Mouse (Mus musculus) hindbrain, embryonic 13.5 days (tissue): ENCODE data around the gene Nudt21. TPM values are rescaled to one million over a fixed set of nuclear protein-coding genes. Genes with fewer than 3 reads are reported as not detected.

Experiments used
- ATAC-seq: fragments of 200-750 bp; cut with Nextera tagmentation; 2 replicates; pipeline ENCODE4 v1.8.0; 2017; ENCODE audit warnings: moderate TSS enrichment; ENCODE audit not compliant: low FRiP score
- H3K27ac ChIP-seq: fragments of 300-500 bp; sonication (generic); 2 replicates; pipeline ENCODE4 v1.5.1; 2015; ENCODE audit warnings: inconsistent platforms, mild to moderate bottlenecking, moderate library complexity
- H3K27me3 ChIP-seq: fragments of 300-500 bp; sonication (generic); 2 replicates; pipeline ENCODE4 v1.6.1; 2015; ENCODE audit warnings: mild to moderate bottlenecking, inconsistent platforms
- H3K36me3 ChIP-seq: fragments of 300-500 bp; sonication (generic); 2 replicates; pipeline ENCODE4 v1.6.1; 2015; ENCODE audit warnings: mild to moderate bottlenecking, inconsistent platforms
- H3K4me1 ChIP-seq: fragments of 300-500 bp; sonication (generic); replicated peaks from 2 replicates; pipeline ENCODE4 v1.6.1; 2015; ENCODE audit warnings: inconsistent platforms
- H3K4me2 ChIP-seq: fragments of 300-500 bp; sonication (generic); 2 replicates; pipeline ENCODE4 v1.6.1; 2015; ENCODE audit warnings: inconsistent platforms, mild to moderate bottlenecking, moderate library complexity
- H3K4me3 ChIP-seq: fragments of 300-500 bp; sonication (generic); 2 replicates; pipeline ENCODE4 v1.5.1; 2015; ENCODE audit warnings: mild to moderate bottlenecking, inconsistent platforms
- H3K9ac ChIP-seq: fragments of 300-500 bp; sonication (generic); 2 replicates; pipeline ENCODE4 v1.6.1; 2015; ENCODE audit warnings: mild to moderate bottlenecking, inconsistent platforms
- H3K9me3 ChIP-seq: fragments of 300-500 bp; sonication (generic); 2 replicates; pipeline ENCODE4 v1.6.1; 2016; ENCODE audit warnings: inconsistent platforms
- WGBS: fragments of 180-500 bp; shearing (Covaris S2); methylation state at CpG from one replicate; pipeline ENCODE4 v1.1.7; 2015; 5-methylcytosine and 5-hydroxymethylcytosine counted together
- polyA plus RNA-seq: library from polyadenylated mRNA; unstranded; fragments of >200 nt; fragmentation: Nextera tagmentation; extraction: Ambion mirVana; gene quantifications from 2 replicates; pipeline ENCODE4 v1.2.1, GENCODE M21; 2015

Nudt21 gene
- polyA plus RNA-seq, 1 experiment from 2014 or later: 112 TPM

DNA sequence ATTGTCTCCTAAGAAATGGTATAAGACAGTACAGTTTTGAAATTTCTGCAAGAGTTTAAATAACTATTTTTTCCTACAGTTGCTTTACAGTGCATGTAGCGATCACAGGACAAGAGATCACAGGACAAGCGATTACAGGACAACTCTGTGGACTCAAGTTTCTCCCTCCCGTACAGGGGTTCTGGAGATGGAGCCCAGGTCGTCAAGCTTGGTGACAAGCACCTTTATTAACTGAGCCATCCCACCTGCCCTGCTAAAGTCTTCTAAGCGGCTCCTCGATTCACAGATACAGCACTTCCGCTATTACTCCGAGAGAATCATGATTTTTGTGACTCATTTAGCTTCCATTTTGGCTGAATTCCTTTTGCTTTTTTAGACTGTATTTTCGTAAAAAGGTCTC lies 7.1 kb downstream of the Nudt21 start:
- Histone ChIP-seq H3K4me3 (no peak overlapping the region), H3K36me3 (peaks cover 61% of the 10 kb centered on the region), H3K4me1 (peaks cover 13% of the 10 kb centered on the region), H3K9me3 (no peaks in the 10 kb centered on the region), H3K27me3 (no peaks in the 10 kb centered on the region), H3K9ac (no peak overlapping the region), H3K27ac (no peak overlapping the region), H3K4me2 (no peak overlapping the region)
- ATAC-seq: no peak
- 95% methylated on average over 9 of the region's 9 CpGs for WGBS

DNA sequence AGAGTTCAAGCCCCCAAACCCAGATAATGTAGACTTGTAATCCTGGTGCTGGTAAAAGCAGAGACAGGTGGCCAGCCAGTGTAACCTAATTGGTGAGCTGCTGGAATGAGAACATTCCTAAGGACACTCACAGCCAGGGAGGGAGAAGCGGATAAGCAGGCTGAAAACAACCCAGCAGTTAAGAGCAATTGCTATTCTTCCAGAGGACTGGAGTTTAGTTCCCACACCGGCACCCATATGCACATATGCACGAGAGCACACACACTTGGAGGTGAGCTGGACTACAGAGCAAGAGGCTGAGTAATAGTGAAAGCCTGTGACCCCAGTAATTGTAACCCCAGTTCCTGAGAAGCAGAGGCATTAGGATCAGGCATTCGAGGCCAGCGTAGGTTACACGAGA lies 12.9 kb downstream of the Nudt21 start:
- H3K27ac ChIP-seq: no peak overlapping the region
- H3K27me3 ChIP-seq: no peaks in the 10 kb centered on the region
- no peak overlapping the region for H3K4me2 ChIP-seq
- no peaks in the 10 kb centered on the region for H3K4me1 ChIP-seq
- H3K9me3 ChIP-seq: no peaks in the 10 kb centered on the region
- H3K4me3 ChIP-seq: no peak overlapping the region
- ATAC-seq: no peak
- H3K9ac ChIP-seq: no peak overlapping the region
- peaks cover 81% of the 10 kb centered on the region for H3K36me3 ChIP-seq
- 96% methylated on average over 6 of the region's 6 CpGs for WGBS

- Histone ChIP-seq H3K4me2 (peak overlapping the region; percentile 87), H3K36me3 (no peaks in the 10 kb centered on the region), H3K4me3 (peak overlapping the region; percentile 96), H3K9ac (peak overlapping the region; percentile 97), H3K27me3 (no peaks in the 10 kb centered on the region), H3K27ac (peak overlapping the region; percentile 91), H3K4me1 (peaks cover 31% of the 10 kb centered on the region), H3K9me3 (no peaks in the 10 kb centered on the region)
- no peak for ATAC-seq
- 43% methylated on average over 7 of the region's 7 CpGs for WGBS
These were observed 23.7 kb downstream of the Nudt21 start for GRCm38 (mm10) chr8:94013026-94013612.

GRCm38 (mm10) chr8:94012013-94012951 lies 24.5 kb downstream of the Nudt21 start, which contains the start of gene Amfr:
TSS of gene Amfr (minus strand) at chr8:94012842.
- peak within 1 kb of the TSS; percentile 96 for H3K4me3 ChIP-seq

DNA sequence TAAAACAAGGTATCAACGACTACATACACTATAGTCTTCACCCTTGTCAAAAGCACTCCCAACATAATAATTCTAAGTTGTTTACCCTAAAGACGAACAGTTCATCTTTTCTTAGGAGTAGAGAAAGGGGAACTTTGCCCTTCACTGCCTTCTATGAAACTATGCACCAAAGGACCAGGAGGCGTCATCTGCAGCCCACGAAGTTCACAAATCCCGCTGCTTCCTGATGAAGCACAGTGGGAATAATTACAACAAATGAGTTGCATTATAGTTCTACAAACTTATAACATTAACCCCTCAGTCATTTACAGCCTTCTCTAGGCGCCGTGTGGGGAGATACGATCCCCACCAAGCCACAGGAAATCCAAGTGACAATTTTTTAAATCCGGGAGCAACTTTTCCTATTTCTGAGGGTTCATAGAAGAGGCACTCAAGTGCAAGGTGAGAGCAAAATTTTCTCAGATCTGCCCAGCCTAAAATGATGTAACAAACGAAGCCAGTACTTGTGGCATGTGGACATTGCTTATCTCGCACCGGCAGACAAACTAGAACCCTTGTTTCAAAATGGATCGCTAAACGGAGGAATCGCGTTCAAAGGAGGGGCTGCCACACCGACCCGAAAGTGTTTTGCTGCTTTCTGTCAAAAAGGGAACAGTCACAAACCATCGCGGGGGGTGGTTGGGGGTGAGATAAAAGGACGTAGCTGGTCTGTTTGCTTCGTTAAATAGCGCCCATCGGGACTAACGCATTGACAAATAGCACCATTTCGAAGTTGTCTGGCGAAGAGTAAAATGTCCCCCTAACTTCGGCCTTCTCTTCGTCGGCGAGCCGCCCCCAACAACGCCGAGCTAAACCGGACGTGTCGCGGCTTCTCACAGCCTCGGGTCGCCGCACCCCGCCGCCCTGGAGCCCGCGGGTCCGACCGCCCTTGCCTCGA lies 25.5 kb downstream of the Nudt21 start:
- Histone ChIP-seq H3K4me3 (peak overlapping the region; percentile 96), H3K9ac (peak overlapping the region; percentile 97), H3K4me1 (peaks cover 32% of the 10 kb centered on the region), H3K36me3 (no peaks in the 10 kb centered on the region), H3K4me2 (peak overlapping the region; percentile 87), H3K9me3 (no peaks in the 10 kb centered on the region), H3K27me3 (no peaks in the 10 kb centered on the region), H3K27ac (peak overlapping the region; percentile 91)
- no peak for ATAC-seq
- WGBS: 5% methylated on average over 48 of the region's 48 CpGs

More at GRCm38 (mm10) chr8:94012013-94012951, 24.5 kb downstream of the Nudt21 start, which contains the start of gene Amfr:
- Histone ChIP-seq H3K27ac (peak within 1 kb of the TSS; percentile 91), H3K27me3 (no peaks in the 10 kb centered on the region), H3K9ac (peak within 1 kb of the TSS; percentile 97), H3K36me3 (no peaks in the 10 kb centered on the region), H3K9me3 (no peaks in the 10 kb centered on the region), H3K4me2 (peak within 1 kb of the TSS; percentile 87), H3K4me1 (peaks cover 32% of the 10 kb centered on the region)
- WGBS: under 1% methylated on average over 98 of the region's 130 CpGs
- ATAC-seq: peak; percentile 93

DNA sequence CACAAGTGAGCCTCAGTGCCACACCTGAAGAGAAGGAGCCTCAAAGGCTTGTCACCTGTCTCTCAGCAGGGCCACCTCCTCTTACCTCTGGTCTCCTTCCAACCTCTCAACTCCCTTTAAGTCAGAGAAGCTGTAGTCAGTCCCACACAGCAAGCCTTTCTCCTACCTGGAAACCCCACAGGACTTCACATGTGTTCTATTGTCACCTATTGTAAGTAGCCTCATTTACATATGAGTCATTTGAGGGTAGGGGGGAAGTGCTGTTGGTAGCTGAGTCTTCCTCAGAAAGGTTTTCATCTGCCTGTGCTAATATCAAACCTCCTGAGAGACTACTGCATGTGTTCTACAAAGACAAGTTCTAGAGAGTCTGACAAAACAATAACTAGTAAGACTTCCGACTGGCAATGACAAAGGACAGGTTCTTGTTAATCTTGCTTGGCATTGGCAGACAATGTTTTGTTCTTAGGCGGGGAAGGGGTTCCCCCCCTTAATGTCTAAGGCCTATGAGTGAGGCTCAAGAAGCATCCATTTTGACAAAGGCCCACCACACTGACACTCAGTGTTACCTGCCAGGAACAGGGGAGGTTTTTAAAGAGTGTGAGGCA lies 26.6 kb downstream of the Nudt21 start:
- 47% methylated on average over 2 of the region's 2 CpGs for WGBS
- Histone ChIP-seq H3K9me3 (no peaks in the 10 kb centered on the region), H3K27me3 (no peaks in the 10 kb centered on the region), H3K4me2 (peak overlapping the region; percentile 87), H3K4me1 (peaks cover 32% of the 10 kb centered on the region), H3K27ac (no peak overlapping the region), H3K36me3 (no peaks in the 10 kb centered on the region), H3K9ac (peak overlapping the region; percentile 39; the same call in 1 of the 2 replicates), H3K4me3 (peak overlapping the region; percentile 9; the same call in 1 of the 2 replicates)
- ATAC-seq: no peak

DNA sequence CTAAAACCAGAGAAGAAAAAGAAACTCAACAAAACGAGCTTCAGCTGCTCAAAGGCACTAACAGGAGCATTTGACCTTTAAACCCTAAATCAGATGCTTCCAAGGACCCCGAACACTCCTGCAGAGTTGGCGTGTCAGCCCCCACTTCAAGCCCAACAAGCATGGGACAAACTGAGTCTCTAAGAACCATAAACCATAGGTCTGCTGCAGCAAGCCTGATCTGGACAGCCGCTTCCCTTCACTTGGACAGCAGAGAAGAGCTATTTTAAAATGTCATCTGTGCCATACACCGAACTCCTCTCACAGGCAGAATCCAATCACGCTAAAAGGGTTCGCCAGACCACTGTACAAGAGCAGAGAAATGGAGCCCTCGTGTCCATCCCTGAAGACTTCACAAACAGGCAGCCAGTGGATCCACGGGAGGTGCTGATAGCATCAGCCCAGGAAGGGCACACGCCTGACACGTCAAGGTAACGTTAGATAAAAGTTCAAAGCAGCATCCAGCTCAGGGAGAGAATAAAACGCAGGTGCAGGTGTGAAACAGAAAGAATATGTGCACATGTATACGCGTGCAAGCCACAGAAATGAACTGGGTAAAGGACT lies 27.5 kb downstream of the Nudt21 start:
- Histone ChIP-seq H3K36me3 (no peaks in the 10 kb centered on the region), H3K4me3 (no peak overlapping the region), H3K27ac (no peak overlapping the region), H3K9me3 (no peaks in the 10 kb centered on the region), H3K9ac (no peak overlapping the region; the same call in none of the 2 replicates), H3K4me1 (peaks cover 32% of the 10 kb centered on the region), H3K27me3 (no peaks in the 10 kb centered on the region), H3K4me2 (no peak overlapping the region)
- 67% methylated on average over 15 of the region's 15 CpGs for WGBS
- no peak for ATAC-seq

DNA sequence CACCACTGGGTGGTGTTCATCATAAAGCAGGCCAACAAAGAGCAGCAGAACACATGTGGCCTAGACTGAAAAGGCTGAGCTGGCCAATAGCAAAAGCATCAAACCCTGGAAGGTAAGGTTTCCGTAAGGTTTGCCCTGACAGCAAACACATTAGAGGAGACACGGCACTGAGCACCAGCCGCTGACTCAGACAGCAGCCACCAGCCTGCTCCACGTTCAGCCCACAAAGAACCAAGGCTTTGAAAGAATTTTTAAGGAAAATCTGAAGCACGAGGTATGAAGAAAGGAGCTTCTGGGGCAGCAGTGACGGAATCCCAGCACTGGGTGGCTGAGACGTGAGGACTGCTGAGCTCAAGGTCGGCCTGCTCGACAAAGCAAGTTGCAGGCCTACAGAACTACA lies 32.7 kb downstream of the Nudt21 start:
- Histone ChIP-seq H3K27ac (no peak overlapping the region), H3K9ac (no peak overlapping the region), H3K4me2 (no peak overlapping the region), H3K4me1 (peaks cover 8% of the 10 kb centered on the region), H3K4me3 (no peak overlapping the region), H3K9me3 (no peaks in the 10 kb centered on the region), H3K36me3 (peaks cover 34% of the 10 kb centered on the region), H3K27me3 (no peaks in the 10 kb centered on the region)
- 92% methylated on average over 9 of the region's 9 CpGs for WGBS
- no peak for ATAC-seq

DNA sequence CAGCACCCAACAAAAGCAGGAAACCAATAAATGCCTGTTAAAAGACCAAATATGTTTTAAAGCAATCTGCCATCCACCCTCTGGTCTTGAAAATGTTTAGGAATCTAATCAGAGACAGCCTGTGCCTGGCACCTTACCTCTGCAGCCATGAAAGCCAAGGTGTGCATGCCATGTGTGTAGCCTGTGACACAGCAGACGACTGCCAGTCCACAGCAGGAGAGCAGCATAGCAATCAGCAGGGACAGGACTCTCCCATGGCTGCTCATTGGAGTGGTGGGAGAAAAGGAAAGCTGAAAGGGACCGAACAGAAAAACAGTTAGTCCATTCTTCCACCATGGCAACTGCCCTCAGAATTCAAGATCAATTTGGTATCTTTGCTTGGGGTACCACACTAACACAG lies 37.9 kb downstream of the Nudt21 start:
- H3K27me3 ChIP-seq: no peaks in the 10 kb centered on the region
- no peaks in the 10 kb centered on the region for H3K9me3 ChIP-seq
- H3K4me3 ChIP-seq: no peak overlapping the region
- no peaks in the 10 kb centered on the region for H3K4me1 ChIP-seq
- no peak overlapping the region for H3K27ac ChIP-seq
- ATAC-seq: no peak
- no peak overlapping the region for H3K9ac ChIP-seq
- H3K36me3 ChIP-seq: peaks cover 61% of the 10 kb centered on the region
- WGBS: 92% methylated on average over 2 of the region's 2 CpGs
- H3K4me2 ChIP-seq: no peak overlapping the region

DNA sequence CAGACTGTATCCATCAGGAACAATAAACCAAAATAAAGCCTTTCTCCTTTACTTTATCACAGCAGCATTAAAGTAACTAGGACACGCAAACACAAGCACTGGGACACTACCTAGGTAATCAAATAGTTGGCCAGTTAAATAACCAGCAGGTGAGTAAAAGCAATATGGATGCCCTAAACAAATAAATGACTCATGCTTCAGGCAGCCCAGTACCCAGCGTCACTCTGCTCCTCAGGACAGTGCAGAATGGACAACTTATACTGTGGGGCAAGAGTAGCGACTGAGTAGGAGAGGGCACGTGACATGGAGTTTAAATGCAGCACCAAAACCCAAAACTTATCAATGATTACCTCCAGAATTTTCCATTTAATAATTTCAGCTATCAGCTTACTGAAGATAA lies 47.1 kb downstream of the Nudt21 start:
- no peak overlapping the region for H3K4me2 ChIP-seq
- no peaks in the 10 kb centered on the region for H3K4me1 ChIP-seq
- H3K36me3 ChIP-seq: peaks cover 63% of the 10 kb centered on the region
- WGBS: 97% methylated on average over 4 of the region's 4 CpGs
- no peaks in the 10 kb centered on the region for H3K27me3 ChIP-seq
- ATAC-seq: no peak
- no peak overlapping the region for H3K27ac ChIP-seq
- H3K4me3 ChIP-seq: no peak overlapping the region
- H3K9ac ChIP-seq: no peak overlapping the region
- H3K9me3 ChIP-seq: no peaks in the 10 kb centered on the region

GRCm38 (mm10) chr8:93984731-93985130 lies 52.1 kb downstream of the Nudt21 start:
- Histone ChIP-seq H3K4me3 (no peak overlapping the region), H3K27ac (no peak overlapping the region), H3K9ac (no peak overlapping the region), H3K4me1 (no peaks in the 10 kb centered on the region), H3K9me3 (no peaks in the 10 kb centered on the region), H3K27me3 (no peaks in the 10 kb centered on the region), H3K4me2 (no peak overlapping the region), H3K36me3 (peaks cover 84% of the 10 kb centered on the region)
- ATAC-seq: no peak
- 91% methylated on average over 3 of the region's 3 CpGs for whole genome bisulfite sequencing
